Mouse (Mus musculus): ENCODE data around the gene Zdhhc12.
"Not testable (repeated sequence)": the region's sequence is repeated elsewhere in the genome, so short reads cannot be mapped to it uniquely, and the experiment has no call there.

Zdhhc12 gene

GRCm38 (mm10) chr2:30093471-30094207 is at the start of gene Zdhhc12:
Gene Zdhhc12, minus strand, starts transcription at chr2:30093648.
- DNase-seq (ENCODE audit: low read depth, low spot score), result peak; percentile 100

GRCm38 (mm10) chr2:30140021-30140420 is 46.6 kb upstream of the Zdhhc12 start:
- DNase-seq (ENCODE audit: low read depth, low spot score), result not testable (repeated sequence)

GRCm38 (mm10) chr2:30136458-30136857 is 43.0 kb upstream of the Zdhhc12 start:
- no peak for DNase-seq (ENCODE audit: low read depth, low spot score)

- DNase-seq (ENCODE audit: low read depth, low spot score), result no peak
These were observed 41.6 kb upstream of the Zdhhc12 start for GRCm38 (mm10) chr2:30134928-30135620.

- DNase-seq (ENCODE audit: low read depth, low spot score), result no peak
These were observed 40.9 kb upstream of the Zdhhc12 start for GRCm38 (mm10) chr2:30134378-30134711.

GRCm38 (mm10) chr2:30133613-30134377 is 40.3 kb upstream of the Zdhhc12 start, which contains the start of gene Tbc1d13:
Gene Tbc1d13, plus strand, starts transcription at chr2:30133746.
- peak; percentile 99 for DNase-seq (ENCODE audit: low read depth, low spot score)

- DNase-seq (ENCODE audit: low read depth, low spot score), result no peak
These were observed 39.6 kb upstream of the Zdhhc12 start for GRCm38 (mm10) chr2:30132801-30133612.

GRCm38 (mm10) chr2:30131240-30131639 is 37.8 kb upstream of the Zdhhc12 start:
- peak; percentile 35 for DNase-seq (ENCODE audit: low read depth, low spot score)

- no peak for DNase-seq (ENCODE audit: low read depth, low spot score)
These were observed 36.7 kb upstream of the Zdhhc12 start for GRCm38 (mm10) chr2:30130156-30130555.

- DNase-seq (ENCODE audit: low read depth, low spot score), result peak; percentile 75
These were observed 35.3 kb upstream of the Zdhhc12 start for GRCm38 (mm10) chr2:30128789-30129188.

GRCm38 (mm10) chr2:30124472-30125274 is 31.2 kb upstream of the Zdhhc12 start, which contains the start of gene Zer1:
Gene Zer1, minus strand, starts transcription at chr2:30124585.
- peak; percentile 94 for DNase-seq (ENCODE audit: low read depth, low spot score)

GRCm38 (mm10) chr2:30123729-30124471 is 30.5 kb upstream of the Zdhhc12 start:
- no peak for DNase-seq (ENCODE audit: low read depth, low spot score)

GRCm38 (mm10) chr2:30122766-30123165 is 29.3 kb upstream of the Zdhhc12 start:
- DNase-seq (ENCODE audit: low read depth, low spot score), result no peak

- no peak for DNase-seq (ENCODE audit: low read depth, low spot score)
These were observed 26.8 kb upstream of the Zdhhc12 start for GRCm38 (mm10) chr2:30120269-30120668.

GRCm38 (mm10) chr2:30119641-30120051 is 26.2 kb upstream of the Zdhhc12 start:
- DNase-seq (ENCODE audit: low read depth, low spot score), result peak; percentile 82

GRCm38 (mm10) chr2:30112564-30112963 is 19.1 kb upstream of the Zdhhc12 start:
- DNase-seq (ENCODE audit: low read depth, low spot score), result peak; percentile 69

- no peak for DNase-seq (ENCODE audit: low read depth, low spot score)
These were observed 18.1 kb upstream of the Zdhhc12 start for GRCm38 (mm10) chr2:30111500-30111899.

GRCm38 (mm10) chr2:30108260-30108659 is 14.8 kb upstream of the Zdhhc12 start:
- no peak for DNase-seq (ENCODE audit: low read depth, low spot score)

GRCm38 (mm10) chr2:30107646-30108045 is 14.2 kb upstream of the Zdhhc12 start:
- no peak for DNase-seq (ENCODE audit: low read depth, low spot score)

GRCm38 (mm10) chr2:30106364-30106763 is 12.9 kb upstream of the Zdhhc12 start:
- peak; percentile 61 for DNase-seq (ENCODE audit: low read depth, low spot score)

Data from CD4-positive helper T cell, adult 2 months (primary cell).